Mouse (Mus musculus) kidney, postnatal 0 days (tissue): ENCODE data around the gene Atg9a. TPM values are rescaled to one million over a fixed set of nuclear protein-coding genes. Genes with fewer than 3 reads are reported as not detected.

ENCODE experiments used
- ATAC-seq: fragments of 200-750 bp; cut with Nextera tagmentation; replicated peaks from 2 replicates; pipeline ENCODE4 v1.8.0; 2017; ENCODE audit warnings: low read depth, moderate number of reproducible peaks, moderate TSS enrichment, moderate library complexity; ENCODE audit not compliant: low FRiP score
- DNase-seq: peaks from one replicate; pipeline ENCODE4 v3.0.0-alpha.2; 2016; ENCODE audit warnings: low spot score
- H3K27ac ChIP-seq: fragments of 300-500 bp; sonication (generic); 2 replicates; pipeline ENCODE4 v1.5.1; 2014; ENCODE audit warnings: mild to moderate bottlenecking
- H3K27me3 ChIP-seq: fragments of 300-500 bp; sonication (generic); 2 replicates; pipeline ENCODE4 v1.6.1; 2014; ENCODE audit warnings: low read length, mixed read lengths; ENCODE audit not compliant: insufficient read depth
- H3K36me3 ChIP-seq: fragments of 300-500 bp; sonication (generic); 2 replicates; pipeline ENCODE4 v1.6.1; 2014; ENCODE audit warnings: low read length, mixed read lengths; ENCODE audit not compliant: insufficient read depth
- H3K4me1 ChIP-seq: fragments of 300-500 bp; sonication (generic); replicated peaks from 2 replicates; pipeline ENCODE4 v1.6.1; 2014; ENCODE audit warnings: antibody characterized with exemption, low read length, mixed read lengths; ENCODE audit not compliant: insufficient read depth
- H3K4me2 ChIP-seq: fragments of 300-500 bp; sonication (generic); 2 replicates; pipeline ENCODE4 v1.6.1; 2014; ENCODE audit warnings: mild to moderate bottlenecking, low read length, moderate library complexity, mixed read lengths
- H3K4me3 ChIP-seq: fragments of 300-500 bp; sonication (generic); replicated peaks from 2 replicates; pipeline ENCODE4 v1.5.1; 2014; ENCODE audit warnings: low read depth, low read length
- H3K9ac ChIP-seq: fragments of 300-500 bp; sonication (generic); 2 replicates; pipeline ENCODE4 v1.6.1; 2014; ENCODE audit warnings: low read depth, low read length
- H3K9me3 ChIP-seq: fragments of 300-500 bp; sonication (generic); replicated peaks from 2 replicates; pipeline ENCODE4 v1.6.1; 2016; ENCODE audit warnings: low read length, inconsistent platforms, mixed read lengths
- CTCF ChIP-seq: IDR thresholded peaks from 2 replicates; pipeline ENCODE4 v1.5.1; 2016; ENCODE audit warnings: antibody characterized with exemption, low read depth, mild to moderate bottlenecking, moderate library complexity
- WGBS: fragments of 180-500 bp; shearing (Covaris S2); extraction: QIAGEN DNeasy Blood & Tissue Kit; methylation state at CpG from one replicate; pipeline ENCODE4 v1.1.7; 2014; 5-methylcytosine and 5-hydroxymethylcytosine counted together
- polyA plus RNA-seq: library from polyadenylated mRNA; unstranded; fragments of >200 nt; fragmentation: Nextera tagmentation; extraction: Ambion mirVana; gene quantifications from 2 replicates; pipeline ENCODE4 v1.2.1, GENCODE M21; 2015

The Atg9a gene
- polyA plus RNA-seq, 1 experiment from 2014 or later = 27.3 TPM

- Histone ChIP-seq H3K4me1 (no peaks in the 10 kb centered on the region), H3K4me2 (no peak overlapping the region), H3K4me3 (no peak overlapping the region), H3K9ac (no peak overlapping the region), H3K36me3 (no peaks in the 10 kb centered on the region), H3K27me3 (no peaks in the 10 kb centered on the region), H3K9me3 (no peaks in the 10 kb centered on the region), H3K27ac (no peak overlapping the region)
- TF ChIP-seq CTCF = no peak
- DNase-seq (no peak), ATAC-seq (no peak)
- 62% methylated on average over 3 of the region's 3 CpGs for WGBS
Observed at GRCm38 (mm10) chr1:75225473-75225872, 33.5 kb upstream of the Atg9a start.

GRCm38 (mm10) chr1:75223532-75223931 is 31.5 kb upstream of the Atg9a start:
- ATAC-seq (no peak), DNase-seq (no peak)
- Histone ChIP-seq H3K4me1 (peaks cover 9% of the 10 kb centered on the region; the same call in 1 of the 2 replicates), H3K27me3 (peaks cover 8% of the 10 kb centered on the region; the same call in 1 of the 2 replicates), H3K9me3 (no peaks in the 10 kb centered on the region), H3K4me3 (no peak overlapping the region), H3K36me3 (no peaks in the 10 kb centered on the region), H3K4me2 (no peak overlapping the region), H3K9ac (no peak overlapping the region), H3K27ac (no peak overlapping the region)
- no peak for TF ChIP-seq CTCF
- WGBS = 53% methylated on average over 6 of the region's 6 CpGs

GRCm38 (mm10) chr1:75222926-75223325 is 30.9 kb upstream of the Atg9a start:
- Histone ChIP-seq H3K9ac (no peak overlapping the region), H3K27ac (no peak overlapping the region), H3K4me1 (peaks cover 10% of the 10 kb centered on the region; the same call in 1 of the 2 replicates), H3K4me3 (no peak overlapping the region), H3K4me2 (no peak overlapping the region), H3K9me3 (no peaks in the 10 kb centered on the region), H3K36me3 (no peaks in the 10 kb centered on the region), H3K27me3 (peaks cover 10% of the 10 kb centered on the region; the same call in 1 of the 2 replicates)
- no peak for DNase-seq
- ATAC-seq = no peak
- TF ChIP-seq CTCF = no peak
- WGBS = 77% methylated on average over 6 of the region's 6 CpGs

- Histone ChIP-seq H3K9me3 (no peaks in the 10 kb centered on the region), H3K4me1 (peaks cover 10% of the 10 kb centered on the region; the same call in 1 of the 2 replicates), H3K27me3 (peaks cover 10% of the 10 kb centered on the region; the same call in 1 of the 2 replicates), H3K27ac (no peak overlapping the region), H3K36me3 (no peaks in the 10 kb centered on the region), H3K4me2 (no peak overlapping the region), H3K4me3 (no peak overlapping the region), H3K9ac (no peak overlapping the region)
- DNase-seq (no peak), ATAC-seq (no peak)
- TF ChIP-seq CTCF = no peak
- WGBS = 65% methylated on average over 3 of the region's 3 CpGs
Observed at GRCm38 (mm10) chr1:75221538-75221937, 29.5 kb upstream of the Atg9a start.

GRCm38 (mm10) chr1:75219531-75219930 is 27.5 kb upstream of the Atg9a start, which contains the start of gene Tuba4a:
Gene Tuba4a, minus strand, starts transcription at chr1:75219865.
- H3K4me1 ChIP-seq = peaks cover 10% of the 10 kb centered on the region; the same call in 1 of the 2 replicates
- H3K9me3 ChIP-seq = no peaks in the 10 kb centered on the region
- peak within 1 kb of the TSS; percentile 56 for H3K4me3 ChIP-seq
- ATAC-seq (peak; percentile 59), DNase-seq (peak; percentile 33)
- peak within 1 kb of the TSS; percentile 80 for H3K27ac ChIP-seq
- TF ChIP-seq CTCF = peak; percentile 35
- peaks cover 10% of the 10 kb centered on the region; the same call in 1 of the 2 replicates for H3K27me3 ChIP-seq
- H3K36me3 ChIP-seq = peaks cover 11% of the 10 kb centered on the region; the same call in 1 of the 2 replicates
- H3K9ac ChIP-seq = peak within 1 kb of the TSS; percentile 64
- under 1% methylated on average over 34 of the region's 34 CpGs for WGBS
- H3K4me2 ChIP-seq = peak within 1 kb of the TSS; percentile 97

GRCm38 (mm10) chr1:75219078-75219477 is 27.1 kb upstream of the Atg9a start:
- Histone ChIP-seq H3K36me3 (peaks cover 11% of the 10 kb centered on the region; the same call in 1 of the 2 replicates), H3K4me1 (peaks cover 10% of the 10 kb centered on the region; the same call in 1 of the 2 replicates), H3K9ac (peak overlapping the region; percentile 64), H3K4me2 (peak overlapping the region; percentile 97), H3K4me3 (peak overlapping the region; percentile 56), H3K27me3 (peaks cover 10% of the 10 kb centered on the region; the same call in 1 of the 2 replicates), H3K9me3 (no peaks in the 10 kb centered on the region), H3K27ac (peak overlapping the region; percentile 80; the same call in 1 of the 2 replicates)
- peak; percentile 31 for TF ChIP-seq CTCF
- WGBS = under 1% methylated on average over 24 of the region's 24 CpGs
- DNase-seq = peak; percentile 77
- ATAC-seq = peak; percentile 88
